Comparison of ENCODE assay signal across 8 mouse cellular contexts in genomic region chr11:69272122-69272740, GRCm38 (mm10). TPM values are rescaled to one million over a fixed set of nuclear protein-coding genes. Genes with fewer than 3 reads are reported as not detected.
A peak's percentile ranks its signal among the peaks of the same experiment; 100 is the strongest.
DNase-seq lines count a peak whose midpoint lies in the region; ATAC-seq lines count a peak whose summit lies in the region.

No protein-coding gene starts in this region.

- H3K27me3 ChIP-seq in hindbrain, embryonic 10.5 days (ENCODE audit: insufficient read depth, poor library complexity, severe bottlenecking), result peaks cover 20% of the 10 kb centered on the region
- H3K27me3 ChIP-seq in hindbrain, embryonic 16.5 days (replicated peaks; ENCODE audit: control insufficient read depth, insufficient read depth, low read length), result no peaks in the 10 kb centered on the region

- H3K36me3 ChIP-seq in hindbrain, embryonic 10.5 days, result no peaks in the 10 kb centered on the region
- no peaks in the 10 kb centered on the region for H3K36me3 ChIP-seq in hindbrain, embryonic 16.5 days (ENCODE audit: control insufficient read depth, insufficient read depth, low read length)

- no peak overlapping the region for H3K4me2 ChIP-seq in hindbrain, embryonic 16.5 days (ENCODE audit: low read length)

- 40% methylated on average over 16 of the region's 16 CpGs for WGBS in hindbrain, embryonic 10.5 days
- WGBS in hindbrain, embryonic 16.5 days, result 34% methylated on average over 16 of the region's 16 CpGs

- ATAC-seq in hindbrain, embryonic 16.5 days, result no peak

- no peak overlapping the region for H3K9ac ChIP-seq in hindbrain, embryonic 16.5 days (ENCODE audit: low read depth, low read length)

- intact Hi-C loops in left cerebral cortex, postnatal 4 days (cut with DNase I), result no loop called here

- peaks cover 31% of the 10 kb centered on the region for H3K4me1 ChIP-seq in hindbrain, embryonic 10.5 days (replicated peaks)
- H3K4me1 ChIP-seq in hindbrain, embryonic 16.5 days (ENCODE audit: control insufficient read depth, insufficient read depth, low read depth, low read length), result no peaks in the 10 kb centered on the region; the same call in 1 of the 2 replicates

- peak; percentile 73 for DNase-seq in hindbrain, embryonic 10.5 days (ENCODE audit: low spot score)
- peak; percentile 77 for DNase-seq in adrenal gland, adult 2 months
- peak; percentile 72 for DNase-seq in embryo, embryonic 11.5 days (ENCODE audit: low read depth, low spot score)
- DNase-seq in hindlimb bud, embryonic 11.5 days (ENCODE audit: extremely low spot score, low read depth, low spot score), result peak; percentile 77
- DNase-seq in left cerebral cortex, postnatal 4 days, result peak; percentile 84
- DNase-seq in ovary, postnatal 14 days (ENCODE audit: low spot score), result peak; percentile 75
- DNase-seq in thymus, postnatal 10 days (ENCODE audit: low spot score in 2 of 2), result peak; percentile 61 to 91

- H3K4me3 ChIP-seq in hindbrain, embryonic 10.5 days, result no peak overlapping the region
- no peak overlapping the region for H3K4me3 ChIP-seq in hindbrain, embryonic 16.5 days (ENCODE audit: low read length)

- H3K9me3 ChIP-seq in hindbrain, embryonic 10.5 days, result no peaks in the 10 kb centered on the region
- H3K9me3 ChIP-seq in hindbrain, embryonic 16.5 days (ENCODE audit: control insufficient read depth, low read length), result no peaks in the 10 kb centered on the region

- H3K27ac ChIP-seq in hindbrain, embryonic 10.5 days, result no peak overlapping the region
- no peak overlapping the region for H3K27ac ChIP-seq in hindbrain, embryonic 16.5 days (ENCODE audit: low read depth, low read length)

RNA-seq across cellular contexts. Expression of gene Gucy2e, which starts 35.4 kb away (rescaled TPM):
- polyA plus RNA-seq in hindbrain, embryonic 10.5 days (2016; fragmentation: Nextera tagmentation; extraction: Ambion mirVana), result 0.06 and 0.09 TPM in 2 replicates
- 0.51 and 0.69 TPM in 2 replicates for polyA plus RNA-seq in hindbrain, embryonic 16.5 days (2015; fragmentation: Nextera tagmentation; extraction: Ambion mirVana)
- total RNA-seq in adrenal gland, adult 2 months (2021), result not detected
- not detected in 2 replicates for polyA plus RNA-seq in adrenal gland, adult 2 months (2012; rRNA removed)
- under 1 TPM; 0.52 to 0.87 TPM for total RNA-seq in left cerebral cortex, postnatal 4 days (2021)

RNA-seq across cellular contexts. Expression of gene Cntrob, which starts 51.3 kb away (rescaled TPM):
- polyA plus RNA-seq in hindbrain, embryonic 10.5 days (2016; fragmentation: Nextera tagmentation; extraction: Ambion mirVana), result 34.2 and 36.7 TPM in 2 replicates
- polyA plus RNA-seq in hindbrain, embryonic 16.5 days (2015; fragmentation: Nextera tagmentation; extraction: Ambion mirVana), result 15.5 and 16.4 TPM in 2 replicates
- 1 to 10 TPM; 4.4 to 6.5 TPM for total RNA-seq in adrenal gland, adult 2 months (2021)
- polyA plus RNA-seq in adrenal gland, adult 2 months (2012; rRNA removed), result 5.9 and 6.2 TPM in 2 replicates
- total RNA-seq in left cerebral cortex, postnatal 4 days (2021), result 10 to 100 TPM; 23.9 to 25.2 TPM

RNA-seq across cellular contexts. Expression of gene Trappc1, which starts 51.5 kb away (rescaled TPM):
- 189 and 208 TPM in 2 replicates for polyA plus RNA-seq in hindbrain, embryonic 10.5 days (2016; fragmentation: Nextera tagmentation; extraction: Ambion mirVana)
- polyA plus RNA-seq in hindbrain, embryonic 16.5 days (2015; fragmentation: Nextera tagmentation; extraction: Ambion mirVana), result 177 and 185 TPM in 2 replicates
- total RNA-seq in adrenal gland, adult 2 months (2021), result 10 to 100 TPM; 81.3 to 83.5 TPM
- polyA plus RNA-seq in adrenal gland, adult 2 months (2012; rRNA removed), result 18.4 and 23.4 TPM in 2 replicates
- total RNA-seq in left cerebral cortex, postnatal 4 days (2021), result 10 to 100 TPM; 67.1 to 69.1 TPM

RNA-seq across cellular contexts. Expression of gene Kcnab3, which starts 53.8 kb away (rescaled TPM):
- 1.2 and 2.7 TPM in 2 replicates for polyA plus RNA-seq in hindbrain, embryonic 10.5 days (2016; fragmentation: Nextera tagmentation; extraction: Ambion mirVana)
- 4.9 and 6.0 TPM in 2 replicates for polyA plus RNA-seq in hindbrain, embryonic 16.5 days (2015; fragmentation: Nextera tagmentation; extraction: Ambion mirVana)
- 10 to 100 TPM in 1 of 2 experiments, 1 to 10 TPM in 1; 6.0 to 10.5 TPM for total RNA-seq in adrenal gland, adult 2 months (2021)
- polyA plus RNA-seq in adrenal gland, adult 2 months (2012; rRNA removed), result 9.0 and 12.6 TPM in 2 replicates
- total RNA-seq in left cerebral cortex, postnatal 4 days (2021), result 10 to 100 TPM in 1 of 2 experiments, 1 to 10 TPM in 1; 8.8 to 12.6 TPM
